7 mouse cellular contexts compared by ENCODE assay signal in genomic region chr7:4119976-4120921, GRCm38 (mm10). TPM values are rescaled to one million over a fixed set of nuclear protein-coding genes. Genes with fewer than 3 reads are reported as not detected.
DNase-seq lines count a peak whose midpoint lies in the region; ATAC-seq lines count a peak whose summit lies in the region.

No protein-coding gene starts in this region.

- no peak for DNase-seq in lung, postnatal 10 days
- DNase-seq in forebrain, embryonic 14.5 days (ENCODE audit: low spot score), result peak; percentile 75
- no peak for DNase-seq in limb, embryonic 11.5 days (ENCODE audit: low spot score)
- no peak for DNase-seq in kidney, adult 8-10 months

- no peaks in the 10 kb centered on the region for H3K9me3 ChIP-seq in lung, embryonic 16.5 days (ENCODE audit: control insufficient read depth, low read length)
- no peaks in the 10 kb centered on the region for H3K9me3 ChIP-seq in forebrain, embryonic 14.5 days (replicated peaks; ENCODE audit: control insufficient read depth, low read length)
- 0 out of 2 replicates have a peak, but pooled peaks cover 2% of the 10 kb centered on the region for H3K9me3 ChIP-seq in limb, embryonic 11.5 days (ENCODE audit: control insufficient read depth, low read length)
- no peaks in the 10 kb centered on the region for H3K9me3 ChIP-seq in stomach, embryonic 16.5 days (replicated peaks; ENCODE audit: control insufficient read depth, low read length)

- H3K9ac ChIP-seq in lung, embryonic 16.5 days (ENCODE audit: low read length), result peak overlapping the region; percentile 65; the same call in 1 of the 2 replicates
- peak overlapping the region; percentile 94 for H3K9ac ChIP-seq in forebrain, embryonic 14.5 days (ENCODE audit: low read length)
- no peak overlapping the region for H3K9ac ChIP-seq in limb, embryonic 11.5 days (ENCODE audit: low read length)
- H3K9ac ChIP-seq in stomach, embryonic 16.5 days (ENCODE audit: low read length), result peak overlapping the region; percentile 70; the same call in 1 of the 2 replicates

- H3K4me1 ChIP-seq in lung, embryonic 16.5 days (replicated peaks; ENCODE audit: control insufficient read depth, insufficient read depth, low read length), result peaks cover 6% of the 10 kb centered on the region; the same call in 1 of the 2 replicates
- H3K4me1 ChIP-seq in forebrain, embryonic 14.5 days (ENCODE audit: control insufficient read depth, insufficient read depth, low read length), result peaks cover 44% of the 10 kb centered on the region
- no peaks in the 10 kb centered on the region for H3K4me1 ChIP-seq in limb, embryonic 11.5 days (ENCODE audit: control insufficient read depth, insufficient read depth, low read length)
- peaks cover 11% of the 10 kb centered on the region for H3K4me1 ChIP-seq in stomach, embryonic 16.5 days (ENCODE audit: control insufficient read depth, insufficient read depth, low read length)

- ATAC-seq in lung, embryonic 16.5 days (ENCODE audit: low read depth), result no peak
- peak; percentile 7 for ATAC-seq in forebrain, embryonic 14.5 days
- no peak for ATAC-seq in limb, embryonic 11.5 days (ENCODE audit: insufficient number of reproducible peaks, low FRiP score, low TSS enrichment, low read depth)
- ATAC-seq in stomach, embryonic 16.5 days (ENCODE audit: insufficient read depth, low FRiP score), result no peak
- ATAC-seq in inflammation-experienced regulatory T-cells, adult 6 months, result no peak

- H3K4me3 ChIP-seq in lung, embryonic 16.5 days (ENCODE audit: low read length), result no peak overlapping the region; the same call in 1 of the 2 replicates
- peak overlapping the region; percentile 84 for H3K4me3 ChIP-seq in forebrain, embryonic 14.5 days (ENCODE audit: low read depth, low read length)
- no peak overlapping the region; the same call in 1 of the 2 replicates for H3K4me3 ChIP-seq in limb, embryonic 11.5 days (ENCODE audit: low read depth, low read length)
- H3K4me3 ChIP-seq in stomach, embryonic 16.5 days (replicated peaks; ENCODE audit: low read length), result peak overlapping the region; percentile 46

- H3K4me2 ChIP-seq in lung, embryonic 16.5 days (ENCODE audit: low read depth, low read length), result peak overlapping the region; percentile 77
- H3K4me2 ChIP-seq in forebrain, embryonic 14.5 days (ENCODE audit: low read length), result peak overlapping the region; percentile 75
- H3K4me2 ChIP-seq in limb, embryonic 11.5 days (ENCODE audit: low read depth, severe bottlenecking), result peak overlapping the region; percentile 61; the same call in 1 of the 2 replicates
- peak overlapping the region; percentile 64 for H3K4me2 ChIP-seq in stomach, embryonic 16.5 days (ENCODE audit: low read depth, low read length)

- H3K27me3 ChIP-seq in lung, embryonic 16.5 days (ENCODE audit: control insufficient read depth, insufficient read depth, low read depth, low read length), result peaks cover 16% of the 10 kb centered on the region
- H3K27me3 ChIP-seq in forebrain, embryonic 14.5 days (replicated peaks; ENCODE audit: control insufficient read depth, insufficient read depth, low read length), result no peaks in the 10 kb centered on the region
- peaks cover 22% of the 10 kb centered on the region for H3K27me3 ChIP-seq in limb, embryonic 11.5 days (ENCODE audit: control insufficient read depth, insufficient read depth, low read length)
- H3K27me3 ChIP-seq in stomach, embryonic 16.5 days (ENCODE audit: control insufficient read depth, insufficient read depth, low read length), result peaks cover 23% of the 10 kb centered on the region

- no peak overlapping the region for H3K27ac ChIP-seq in lung, embryonic 16.5 days (ENCODE audit: low read length)
- peak overlapping the region; percentile 84 for H3K27ac ChIP-seq in forebrain, embryonic 14.5 days (ENCODE audit: low read depth, low read length)
- H3K27ac ChIP-seq in limb, embryonic 11.5 days (replicated peaks; ENCODE audit: low read depth, low read length), result no peak overlapping the region
- H3K27ac ChIP-seq in stomach, embryonic 16.5 days (ENCODE audit: low read length), result no peak overlapping the region; the same call in 1 of the 2 replicates

- H3K36me3 ChIP-seq in lung, embryonic 16.5 days (ENCODE audit: control insufficient read depth, insufficient read depth, low read length), result no peaks in the 10 kb centered on the region
- 0 out of 2 replicates have a peak, but pooled peaks cover 6% of the 10 kb centered on the region for H3K36me3 ChIP-seq in forebrain, embryonic 14.5 days (ENCODE audit: control insufficient read depth, insufficient read depth, low read length)
- H3K36me3 ChIP-seq in limb, embryonic 11.5 days (ENCODE audit: control insufficient read depth, insufficient read depth, low read length), result no peaks in the 10 kb centered on the region
- H3K36me3 ChIP-seq in stomach, embryonic 16.5 days (ENCODE audit: control insufficient read depth, insufficient read depth, low read length), result no peaks in the 10 kb centered on the region

- 16% methylated on average over 16 of the region's 19 CpGs for WGBS in lung, embryonic 16.5 days
- whole genome bisulfite sequencing in forebrain, embryonic 14.5 days, result 2% methylated on average over 17 of the region's 19 CpGs
- WGBS in limb, embryonic 11.5 days, result 19% methylated on average over 16 of the region's 19 CpGs
- WGBS in stomach, embryonic 16.5 days, result 17% methylated on average over 19 of the region's 19 CpGs

RNA-seq across cellular contexts. Expression of gene Ttyh1, which starts 1.0 kb away (rescaled TPM):
- polyA plus RNA-seq in lung, embryonic 16.5 days (2015; fragmentation: Nextera tagmentation; extraction: Ambion mirVana), result 2.1 and 2.9 TPM in 2 replicates
- 61.6 and 68.0 TPM in 2 replicates for polyA plus RNA-seq in forebrain, embryonic 14.5 days (2014; fragmentation: Nextera tagmentation; extraction: Ambion mirVana)
- polyA plus RNA-seq in limb, embryonic 11.5 days (2014; fragmentation: Nextera tagmentation; extraction: Ambion mirVana), result 1.4 and 1.5 TPM in 2 replicates
- 8.6 and 10.0 TPM in 2 replicates for polyA plus RNA-seq in stomach, embryonic 16.5 days (2015; fragmentation: Nextera tagmentation; extraction: Ambion mirVana)
- under 1 TPM; 0.47 to 0.95 (median 0.62) TPM for polyA plus RNA-seq in inflammation-experienced regulatory T-cells, adult 6 months (2017; shearing (Covaris generic))

RNA-seq across cellular contexts. Expression of gene Leng8, which starts 16.6 kb away (rescaled TPM):
- polyA plus RNA-seq in lung, embryonic 16.5 days (2015; fragmentation: Nextera tagmentation; extraction: Ambion mirVana), result 54.0 and 56.1 TPM in 2 replicates
- polyA plus RNA-seq in forebrain, embryonic 14.5 days (2014; fragmentation: Nextera tagmentation; extraction: Ambion mirVana), result 43.0 and 59.2 TPM in 2 replicates
- 47.6 and 49.7 TPM in 2 replicates for polyA plus RNA-seq in limb, embryonic 11.5 days (2014; fragmentation: Nextera tagmentation; extraction: Ambion mirVana)
- polyA plus RNA-seq in stomach, embryonic 16.5 days (2015; fragmentation: Nextera tagmentation; extraction: Ambion mirVana), result 50.9 and 51.4 TPM in 2 replicates
- polyA plus RNA-seq in inflammation-experienced regulatory T-cells, adult 6 months (2017; shearing (Covaris generic)), result 10 to 100 TPM; 22.6 to 40.2 (median 24.9) TPM

RNA-seq across cellular contexts. Expression of gene Leng9, which starts 29.9 kb away (rescaled TPM):
- polyA plus RNA-seq in lung, embryonic 16.5 days (2015; fragmentation: Nextera tagmentation; extraction: Ambion mirVana), result 5.0 and 5.5 TPM in 2 replicates
- 3.1 and 3.9 TPM in 2 replicates for polyA plus RNA-seq in forebrain, embryonic 14.5 days (2014; fragmentation: Nextera tagmentation; extraction: Ambion mirVana)
- 1.0 and 1.2 TPM in 2 replicates for polyA plus RNA-seq in limb, embryonic 11.5 days (2014; fragmentation: Nextera tagmentation; extraction: Ambion mirVana)
- polyA plus RNA-seq in stomach, embryonic 16.5 days (2015; fragmentation: Nextera tagmentation; extraction: Ambion mirVana), result 6.0 and 6.3 TPM in 2 replicates
- 1 to 10 TPM; 6.3 to 9.5 (median 7.2) TPM for polyA plus RNA-seq in inflammation-experienced regulatory T-cells, adult 6 months (2017; shearing (Covaris generic))

RNA-seq across cellular contexts. Expression of gene Cdc42ep5, which starts 44.4 kb away (rescaled TPM):
- 46.2 and 49.2 TPM in 2 replicates for polyA plus RNA-seq in lung, embryonic 16.5 days (2015; fragmentation: Nextera tagmentation; extraction: Ambion mirVana)
- polyA plus RNA-seq in forebrain, embryonic 14.5 days (2014; fragmentation: Nextera tagmentation; extraction: Ambion mirVana), result 5.6 and 5.9 TPM in 2 replicates
- polyA plus RNA-seq in limb, embryonic 11.5 days (2014; fragmentation: Nextera tagmentation; extraction: Ambion mirVana), result 29.4 and 35.1 TPM in 2 replicates
- 81.9 and 86.4 TPM in 2 replicates for polyA plus RNA-seq in stomach, embryonic 16.5 days (2015; fragmentation: Nextera tagmentation; extraction: Ambion mirVana)
- polyA plus RNA-seq in inflammation-experienced regulatory T-cells, adult 6 months (2017; shearing (Covaris generic)), result not detected

RNA-seq across cellular contexts. Expression of gene Lair1, which starts 57.2 kb away (rescaled TPM):
- 0.88 and 0.91 TPM in 2 replicates for polyA plus RNA-seq in lung, embryonic 16.5 days (2015; fragmentation: Nextera tagmentation; extraction: Ambion mirVana)
- 1.8 and 2.1 TPM in 2 replicates for polyA plus RNA-seq in forebrain, embryonic 14.5 days (2014; fragmentation: Nextera tagmentation; extraction: Ambion mirVana)
- polyA plus RNA-seq in limb, embryonic 11.5 days (2014; fragmentation: Nextera tagmentation; extraction: Ambion mirVana), result 0.18 and 0.55 TPM in 2 replicates
- polyA plus RNA-seq in stomach, embryonic 16.5 days (2015; fragmentation: Nextera tagmentation; extraction: Ambion mirVana), result 1.8 and 2.1 TPM in 2 replicates
- polyA plus RNA-seq in inflammation-experienced regulatory T-cells, adult 6 months (2017; shearing (Covaris generic)), result 10 to 100 TPM in 1 of 3 experiments, 1 to 10 TPM in 2; 1.3 to 16.5 (median 2.3) TPM

Comparison
In these comparisons a context has a peak if more than half of its experiments do, and no peak if none do; other contexts are left out.
1. H3K4me3 ChIP-seq: peak in forebrain, embryonic 14.5 days (single experiment) and stomach, embryonic 16.5 days (single experiment); none in lung, embryonic 16.5 days (single experiment) and limb, embryonic 11.5 days (single experiment).
2. Peak in every context shown above with its lines, with median percentiles within 50 percentile points of each other: H3K4me2 ChIP-seq.